Mouse (Mus musculus) intestine, embryonic 14.5 days (tissue): Measurements from ENCODE around the gene Prkce. TPM values are rescaled to one million over a fixed set of nuclear protein-coding genes. Genes with fewer than 3 reads are reported as not detected.

ENCODE experiments used
- ATAC-seq: fragments of 200-750 bp; cut with Nextera tagmentation; replicated peaks from 2 replicates; pipeline ENCODE4 v1.8.0; 2017; ENCODE audit warnings: low read depth, moderate number of reproducible peaks, moderate TSS enrichment, moderate library complexity; ENCODE audit not compliant: low FRiP score, low TSS enrichment
- DNase-seq: peaks from one replicate; pipeline ENCODE4 v3.0.0-alpha.2; 2018; ENCODE audit warnings: low spot score
- H3K27ac ChIP-seq: fragments of 300-500 bp; sonication (generic); 2 replicates; pipeline ENCODE4 v1.5.1; 2014; ENCODE audit warnings: low read depth, mild to moderate bottlenecking, control low read depth
- H3K27me3 ChIP-seq: fragments of 300-500 bp; sonication (generic); replicated peaks from 2 replicates; pipeline ENCODE4 v1.6.1; 2014; ENCODE audit warnings: low read length, control low read depth; ENCODE audit not compliant: control insufficient read depth, insufficient read depth
- H3K36me3 ChIP-seq: fragments of 300-500 bp; sonication (generic); 2 replicates; pipeline ENCODE4 v1.6.1; 2014; ENCODE audit warnings: low read length, control low read depth; ENCODE audit not compliant: control insufficient read depth, insufficient read depth
- H3K4me1 ChIP-seq: fragments of 300-500 bp; sonication (generic); replicated peaks from 2 replicates; pipeline ENCODE4 v1.6.1; 2014; ENCODE audit warnings: low read length, control low read depth, mixed read lengths; ENCODE audit not compliant: control insufficient read depth, insufficient read depth
- H3K4me2 ChIP-seq: fragments of 300-500 bp; sonication (generic); 2 replicates; pipeline ENCODE4 v1.6.1; 2014; ENCODE audit warnings: low read length
- H3K4me3 ChIP-seq: fragments of 300-500 bp; sonication (generic); 2 replicates; pipeline ENCODE4 v1.5.1; 2014; ENCODE audit warnings: low read depth, low read length, control low read depth, mixed read lengths
- H3K9ac ChIP-seq: fragments of 300-500 bp; sonication (generic); 2 replicates; pipeline ENCODE4 v1.6.1; 2014; ENCODE audit warnings: mild to moderate bottlenecking, low read length
- H3K9me3 ChIP-seq: fragments of 300-500 bp; sonication (generic); 2 replicates; pipeline ENCODE4 v1.6.1; 2016; ENCODE audit warnings: low read length, control low read depth; ENCODE audit not compliant: control insufficient read depth
- WGBS: fragments of 180-500 bp; shearing (Covaris S2); extraction: QIAGEN DNeasy Blood & Tissue Kit; methylation state at CpG from one replicate; pipeline ENCODE4 v1.1.7; 2014; 5-methylcytosine and 5-hydroxymethylcytosine counted together
- polyA plus RNA-seq: library from polyadenylated mRNA; unstranded; fragments of >200 nt; fragmentation: Nextera tagmentation; extraction: Ambion mirVana; gene quantifications from 2 replicates; pipeline ENCODE4 v1.2.1, GENCODE M21; 2014

Gene Prkce
- polyA plus RNA-seq, 1 experiment from 2014 or later: 7.5 TPM

GRCm38 (mm10) chr17:86364349-86365075 is 196.9 kb downstream of the Prkce start:
- 28% methylated on average over 16 of the region's 16 CpGs for WGBS
- Histone ChIP-seq H3K27ac (no peak overlapping the region), H3K9ac (no peak overlapping the region), H3K36me3 (no peaks in the 10 kb centered on the region), H3K4me2 (peak overlapping the region; percentile 14), H3K9me3 (no peaks in the 10 kb centered on the region), H3K4me3 (no peak overlapping the region), H3K27me3 (no peaks in the 10 kb centered on the region), H3K4me1 (peaks cover 20% of the 10 kb centered on the region)
- no peak for ATAC-seq
- DNase-seq: no peak

- Histone ChIP-seq H3K4me2 (no peak overlapping the region), H3K27ac (no peak overlapping the region), H3K27me3 (no peaks in the 10 kb centered on the region), H3K4me1 (peaks cover 33% of the 10 kb centered on the region), H3K9ac (no peak overlapping the region), H3K36me3 (no peaks in the 10 kb centered on the region), H3K9me3 (no peaks in the 10 kb centered on the region), H3K4me3 (no peak overlapping the region)
- WGBS: 71% methylated on average over 10 of the region's 10 CpGs
- no peak for ATAC-seq
- DNase-seq: no peak
Observed at GRCm38 (mm10) chr17:86366919-86367318, 199.3 kb downstream of the Prkce start.

- ATAC-seq (no peak), DNase-seq (no peak)
- no peak overlapping the region for H3K9ac ChIP-seq
- no peaks in the 10 kb centered on the region for H3K36me3 ChIP-seq
- no peak overlapping the region for H3K27ac ChIP-seq
- H3K4me3 ChIP-seq: no peak overlapping the region
- no peaks in the 10 kb centered on the region for H3K27me3 ChIP-seq
- H3K4me2 ChIP-seq: no peak overlapping the region
- H3K4me1 ChIP-seq: peaks cover 33% of the 10 kb centered on the region
- 27% methylated on average over 7 of the region's 7 CpGs for WGBS
- no peaks in the 10 kb centered on the region for H3K9me3 ChIP-seq
Observed at GRCm38 (mm10) chr17:86367676-86368075, 200.1 kb downstream of the Prkce start.

GRCm38 (mm10) chr17:86370106-86370742 is 202.6 kb downstream of the Prkce start:
- WGBS: 58% methylated on average over 8 of the region's 8 CpGs
- Histone ChIP-seq H3K9me3 (no peaks in the 10 kb centered on the region), H3K27me3 (no peaks in the 10 kb centered on the region), H3K4me2 (no peak overlapping the region), H3K27ac (no peak overlapping the region), H3K4me1 (peaks cover 37% of the 10 kb centered on the region), H3K36me3 (no peaks in the 10 kb centered on the region), H3K9ac (no peak overlapping the region), H3K4me3 (no peak overlapping the region)
- ATAC-seq: no peak
- DNase-seq: no peak

GRCm38 (mm10) chr17:86371101-86371561 is 203.5 kb downstream of the Prkce start:
- WGBS: 38% methylated on average over 4 of the region's 4 CpGs
- no peak overlapping the region for H3K27ac ChIP-seq
- ATAC-seq (no peak), DNase-seq (peak; percentile 57)
- no peak overlapping the region for H3K4me2 ChIP-seq
- H3K27me3 ChIP-seq: no peaks in the 10 kb centered on the region
- no peaks in the 10 kb centered on the region for H3K36me3 ChIP-seq
- H3K9ac ChIP-seq: no peak overlapping the region
- peaks cover 37% of the 10 kb centered on the region for H3K4me1 ChIP-seq
- no peak overlapping the region for H3K4me3 ChIP-seq
- no peaks in the 10 kb centered on the region for H3K9me3 ChIP-seq

GRCm38 (mm10) chr17:86376389-86376788 is 208.8 kb downstream of the Prkce start:
- no peaks in the 10 kb centered on the region for H3K9me3 ChIP-seq
- H3K27me3 ChIP-seq: no peaks in the 10 kb centered on the region
- no peak for DNase-seq
- 80% methylated on average over 6 of the region's 6 CpGs for WGBS
- no peak overlapping the region for H3K27ac ChIP-seq
- no peaks in the 10 kb centered on the region for H3K36me3 ChIP-seq
- no peak overlapping the region for H3K4me3 ChIP-seq
- H3K4me2 ChIP-seq: no peak overlapping the region
- H3K9ac ChIP-seq: no peak overlapping the region
- peaks cover 29% of the 10 kb centered on the region for H3K4me1 ChIP-seq
- no peak for ATAC-seq

GRCm38 (mm10) chr17:86377863-86378262 is 210.3 kb downstream of the Prkce start:
- Histone ChIP-seq H3K27me3 (no peaks in the 10 kb centered on the region), H3K27ac (no peak overlapping the region), H3K4me2 (no peak overlapping the region), H3K4me3 (no peak overlapping the region), H3K9ac (no peak overlapping the region), H3K9me3 (no peaks in the 10 kb centered on the region), H3K4me1 (peaks cover 30% of the 10 kb centered on the region), H3K36me3 (no peaks in the 10 kb centered on the region)
- 87% methylated on average over 9 of the region's 9 CpGs for WGBS
- DNase-seq (no peak), ATAC-seq (no peak)

GRCm38 (mm10) chr17:86378611-86379010 is 211.0 kb downstream of the Prkce start:
- Histone ChIP-seq H3K36me3 (no peaks in the 10 kb centered on the region), H3K4me1 (peaks cover 29% of the 10 kb centered on the region), H3K27ac (no peak overlapping the region)

More at GRCm38 (mm10) chr17:86378611-86379010, 211.0 kb downstream of the Prkce start:
- WGBS: 69% methylated on average over 11 of the region's 11 CpGs
- Histone ChIP-seq H3K9me3 (no peaks in the 10 kb centered on the region), H3K4me2 (no peak overlapping the region), H3K27me3 (no peaks in the 10 kb centered on the region), H3K4me3 (no peak overlapping the region), H3K9ac (no peak overlapping the region)
- no peak for ATAC-seq
- no peak for DNase-seq
